Mouse (Mus musculus) embryo, embryonic 10 days (tissue): ENCODE results near the gene Lrrc74b.
"Not testable (repeated sequence)": the region's sequence is repeated elsewhere in the genome, so short reads cannot be mapped to it uniquely, and the experiment has no call there.

Experiments
- DNase-seq: peaks from one replicate; pipeline ENCODE4 v3.0.0-alpha.2; 2015; ENCODE audit warnings: low spot score

Gene Lrrc74b

DNA sequence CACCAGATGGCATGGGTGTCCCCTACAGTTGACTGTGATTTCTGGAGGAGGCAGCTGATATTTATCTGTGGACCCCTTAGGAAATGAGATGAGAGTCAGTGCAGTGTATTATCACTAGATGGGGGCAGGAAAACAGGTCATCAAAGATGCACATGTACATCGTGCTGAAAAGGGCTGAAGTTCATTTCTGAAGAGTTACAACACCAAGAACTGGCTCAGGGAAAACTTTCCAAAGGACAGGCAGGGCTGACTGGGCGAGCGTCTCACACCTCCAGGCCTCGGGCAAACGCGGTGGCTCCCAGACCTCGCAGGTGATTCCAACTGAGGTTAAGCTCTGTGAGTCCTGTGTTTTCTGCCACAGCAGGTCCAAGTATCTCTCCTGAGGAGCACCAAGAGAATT lies 8.2 kb downstream of the Lrrc74b start:
- DNase-seq, result no peak

- no peak for DNase-seq
Observed at GRCm38 (mm10) chr16:17542632-17543031, 18.4 kb downstream of the Lrrc74b start.

GRCm38 (mm10) chr16:17536584-17536983 lies 24.5 kb downstream of the Lrrc74b start:
- DNase-seq, result no peak

DNA sequence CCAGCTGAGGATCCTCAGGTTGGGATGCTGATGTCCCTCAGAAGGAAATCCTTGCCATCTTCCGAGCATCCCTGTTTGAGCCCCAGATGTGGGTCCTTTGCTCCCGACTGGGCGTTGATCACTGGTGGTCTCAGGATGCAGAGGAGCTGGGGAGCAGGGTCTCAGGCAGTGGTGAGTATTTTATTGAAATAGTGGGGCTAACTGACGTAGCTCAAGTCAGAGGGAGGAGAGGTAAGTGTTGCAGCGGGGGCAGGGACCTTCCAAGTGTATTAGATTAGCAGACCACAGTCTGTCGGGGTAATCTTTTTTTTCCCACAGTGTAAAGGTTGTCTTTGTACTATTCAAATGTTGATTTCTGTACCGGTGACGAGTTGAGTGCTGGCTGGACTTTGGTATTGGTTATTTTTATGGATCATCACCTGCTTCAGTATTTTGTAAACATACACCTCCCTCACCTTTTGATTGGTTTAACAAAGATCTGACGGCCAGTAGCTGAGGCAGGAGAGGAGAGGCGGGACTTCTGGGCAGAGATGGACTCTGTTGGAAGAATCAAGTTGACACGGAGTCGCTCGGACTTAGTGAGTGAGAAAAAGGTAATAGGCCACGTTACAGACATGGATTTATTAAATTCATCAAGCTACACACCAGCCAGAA lies 28.2 kb downstream of the Lrrc74b start:
- DNase-seq, result no peak

DNA sequence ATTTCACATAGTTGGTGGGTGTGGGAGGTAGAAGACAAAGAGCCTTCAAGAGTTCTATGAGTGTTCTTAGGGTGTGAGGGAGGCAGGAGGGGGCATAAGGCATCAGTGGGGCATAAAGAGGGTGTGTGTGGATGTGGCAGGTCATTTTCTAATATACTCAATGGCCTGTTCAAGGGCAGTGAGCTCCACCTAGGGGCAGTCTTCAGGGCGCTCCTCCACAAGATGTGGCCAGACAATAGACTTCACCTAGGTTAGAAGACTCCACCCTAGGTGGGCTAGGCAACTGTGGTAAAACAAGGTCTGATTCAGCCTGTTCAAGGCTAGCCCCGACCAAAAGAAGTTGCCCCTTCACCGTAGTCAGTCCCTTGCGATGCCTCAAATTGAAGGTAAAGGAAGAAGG lies 28.8 kb downstream of the Lrrc74b start:
- peak; percentile 48 for DNase-seq

DNA sequence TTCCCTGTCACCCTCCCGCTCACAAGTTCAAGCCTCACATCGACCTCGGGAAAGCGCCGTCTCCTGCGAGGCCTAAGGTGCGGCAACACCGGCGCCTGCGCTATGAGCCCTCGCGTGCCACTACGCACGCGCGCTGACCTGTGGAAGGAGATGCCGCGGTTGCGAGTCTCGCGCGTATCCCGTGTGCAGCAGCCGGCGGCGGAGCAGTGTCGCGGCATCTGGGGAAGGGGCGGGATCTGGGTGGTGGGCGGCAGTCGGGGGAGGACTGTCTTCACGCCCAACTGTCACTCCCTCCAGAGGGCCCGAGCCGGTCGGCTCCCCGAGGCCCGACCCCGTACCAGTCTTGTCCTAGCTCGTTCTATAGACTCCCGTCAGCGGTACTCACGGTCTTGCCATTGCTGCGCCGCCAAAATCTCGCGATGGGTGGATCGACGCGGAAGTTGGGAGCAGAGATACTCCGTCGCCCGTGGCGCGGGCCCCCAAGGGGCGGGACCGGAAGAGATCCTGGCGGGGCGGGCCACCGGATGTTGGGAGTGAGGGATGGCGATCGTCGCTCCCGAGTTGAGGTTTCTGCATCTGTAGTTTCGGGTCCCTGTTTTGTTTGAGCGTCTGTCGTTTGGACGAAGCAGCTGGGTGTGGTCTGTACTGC lies 30.3 kb downstream of the Lrrc74b start, which contains the start of gene Thap7:
TSS of gene Thap7 (minus strand) at position 497 of the 649 bp plus-strand sequence.
- DNase-seq, result peak; percentile 98

- no peak for DNase-seq
Observed at GRCm38 (mm10) chr16:17529981-17530586, 31.0 kb downstream of the Lrrc74b start.

GRCm38 (mm10) chr16:17528276-17528675 lies 32.8 kb downstream of the Lrrc74b start:
- DNase-seq, result no peak

GRCm38 (mm10) chr16:17527606-17528005 lies 33.4 kb downstream of the Lrrc74b start:
- no peak for DNase-seq

DNA sequence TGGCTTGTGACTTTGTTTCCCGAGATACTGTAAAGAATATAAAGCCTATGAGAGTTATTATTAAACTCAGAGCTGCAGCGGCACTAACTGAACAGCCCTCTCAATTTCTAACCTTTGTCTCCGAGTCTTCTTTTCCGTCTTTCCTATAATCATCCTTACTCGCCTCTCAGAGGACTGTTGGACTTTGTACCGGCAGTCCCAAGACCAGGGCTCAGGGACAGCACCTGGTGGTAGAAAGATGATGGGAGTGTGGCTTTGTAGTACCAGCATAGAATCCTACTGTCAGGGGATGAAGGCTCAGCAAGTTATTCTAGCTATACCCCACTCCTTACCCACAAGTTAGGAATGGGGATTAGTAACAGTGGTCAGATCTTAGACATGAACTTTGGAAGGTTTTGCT lies 34.8 kb downstream of the Lrrc74b start:
- no peak for DNase-seq

DNA sequence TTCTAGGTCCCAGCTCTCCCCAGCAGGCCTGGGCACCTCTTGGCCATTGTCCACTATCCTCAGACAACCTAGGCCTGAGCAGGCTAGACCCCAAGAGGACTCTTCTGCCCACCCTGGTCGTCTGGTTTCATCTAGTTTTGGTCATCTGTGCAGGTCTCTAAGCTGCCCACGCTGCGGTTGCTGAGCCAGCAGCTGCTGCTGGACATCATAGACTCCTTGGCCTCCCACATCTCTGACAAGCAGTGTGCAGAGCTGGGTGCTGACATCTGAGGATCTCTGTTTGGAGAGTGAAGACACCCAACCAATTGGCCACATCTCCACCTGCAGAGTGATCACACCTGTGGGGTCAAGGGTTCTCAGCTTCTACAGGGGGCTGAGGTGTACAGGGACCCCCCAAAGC lies 35.5 kb downstream of the Lrrc74b start:
- DNase-seq, result no peak

GRCm38 (mm10) chr16:17524156-17524555 lies 36.9 kb downstream of the Lrrc74b start:
- no peak for DNase-seq

GRCm38 (mm10) chr16:17518910-17519309 lies 42.1 kb downstream of the Lrrc74b start:
- no peak for DNase-seq

DNA sequence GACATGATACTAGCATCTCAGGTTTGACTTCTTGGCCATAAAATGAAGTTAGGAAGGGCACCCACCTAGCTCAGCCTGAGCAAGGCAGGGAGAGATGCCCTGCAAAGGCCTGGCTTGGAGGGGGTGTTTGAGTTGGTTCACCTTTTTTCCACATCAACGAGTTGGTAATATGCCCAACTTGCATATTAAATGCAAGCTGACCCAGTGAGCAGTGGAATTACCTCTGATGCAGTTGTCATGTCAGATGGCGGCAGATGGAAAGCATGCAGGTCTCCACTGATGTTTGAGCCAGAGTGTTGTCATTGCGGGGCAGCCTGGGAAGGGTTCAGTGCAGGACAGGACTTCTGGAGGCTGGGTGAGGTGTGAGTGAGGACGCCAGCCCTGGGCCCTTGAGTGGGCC lies 49.6 kb downstream of the Lrrc74b start:
- no peak for DNase-seq

- DNase-seq, result no peak
Observed at GRCm38 (mm10) chr16:17510686-17511085, 50.4 kb downstream of the Lrrc74b start.

DNA sequence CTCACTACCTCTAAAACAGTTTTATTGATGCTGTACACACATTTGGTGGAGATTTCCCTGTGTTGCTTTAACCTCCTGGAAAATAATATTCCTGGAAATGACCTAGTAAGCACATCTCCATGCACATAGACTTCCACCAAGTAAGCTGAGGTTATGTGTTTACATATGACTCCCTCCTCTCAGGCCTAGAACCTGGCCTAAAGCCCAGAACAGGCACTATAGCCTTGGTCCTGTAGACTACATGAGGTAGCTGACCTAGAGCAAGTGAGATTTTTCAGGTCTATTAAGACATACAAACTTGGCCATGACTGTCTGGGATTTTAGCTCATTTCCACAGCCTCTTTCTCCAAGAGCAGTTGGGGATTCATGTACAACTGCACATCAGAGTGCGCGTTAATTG lies 50.9 kb downstream of the Lrrc74b start:
- DNase-seq, result no peak

- no peak for DNase-seq
Observed at GRCm38 (mm10) chr16:17509240-17509597, 51.8 kb downstream of the Lrrc74b start.

GRCm38 (mm10) chr16:17508546-17509239 lies 52.4 kb downstream of the Lrrc74b start, which contains the start of gene Lztr1:
Lztr1 (plus strand) TSS chr16:17508688.
- peak; percentile 94 for DNase-seq

DNA sequence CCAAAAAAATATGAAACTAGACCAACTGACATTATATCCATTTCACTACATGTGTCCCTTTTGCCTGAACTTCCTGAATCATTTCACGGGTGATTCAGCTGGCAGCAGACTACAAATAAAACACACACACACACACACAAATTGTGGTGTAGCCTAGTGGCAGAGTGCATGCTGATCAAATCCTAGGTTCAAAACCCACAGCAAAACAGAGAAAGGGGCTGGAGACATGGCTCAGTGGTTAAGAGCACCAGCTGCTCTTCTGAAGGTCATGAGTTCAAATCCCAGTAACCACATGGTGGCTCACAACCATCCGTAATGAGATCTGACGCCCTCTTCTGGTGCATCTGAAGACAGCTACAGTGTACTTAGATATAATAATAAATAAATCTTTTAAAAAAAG lies 53.0 kb downstream of the Lrrc74b start:
- DNase-seq, result not testable (repeated sequence)

DNA sequence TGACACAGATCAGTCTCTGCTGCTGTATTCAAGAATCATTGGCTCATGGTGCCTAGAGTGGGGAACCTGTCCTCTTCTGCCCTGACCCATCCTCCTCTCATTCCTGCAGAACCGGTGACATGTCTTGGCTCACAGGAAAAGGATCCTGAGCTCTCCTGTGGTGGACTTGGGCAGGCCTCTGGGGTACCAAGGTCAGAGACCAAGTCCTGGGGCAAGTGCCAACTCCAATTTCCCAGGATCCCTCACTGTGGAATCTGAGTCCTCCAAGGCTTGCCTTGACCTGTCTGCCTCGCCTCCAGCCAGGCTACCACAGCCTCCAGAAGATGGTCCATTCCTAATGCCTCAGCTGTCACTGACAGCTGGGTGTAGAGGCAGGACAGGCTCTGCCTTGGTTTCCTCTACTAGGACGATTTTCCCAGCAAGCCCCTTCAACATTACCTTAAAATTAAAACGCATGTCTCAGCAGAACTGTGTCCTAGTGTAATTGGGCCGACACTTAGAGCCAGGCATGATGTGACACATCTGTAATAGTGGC lies 54.0 kb downstream of the Lrrc74b start:
- no peak for DNase-seq

DNA sequence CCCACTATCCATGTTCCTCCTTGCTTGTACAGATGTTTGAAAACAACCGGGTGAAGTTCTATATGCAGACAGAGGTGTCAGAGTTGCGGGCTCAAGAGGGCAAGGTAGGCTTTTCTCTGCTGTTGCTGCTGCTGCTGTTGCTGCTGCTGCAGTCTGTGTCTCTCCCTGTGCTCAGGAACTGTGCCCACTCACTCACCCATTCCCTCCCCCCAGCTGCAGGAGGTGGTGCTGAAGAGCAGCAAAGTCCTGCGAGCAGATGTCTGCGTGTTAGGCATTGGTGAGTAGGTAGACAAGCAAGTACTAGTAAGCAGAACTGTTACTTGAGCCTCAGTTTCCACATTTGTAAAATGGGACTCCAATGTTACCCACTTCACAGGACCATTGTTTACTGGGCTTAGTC lies 58.4 kb downstream of the Lrrc74b start:
- DNase-seq, result no peak

DNA sequence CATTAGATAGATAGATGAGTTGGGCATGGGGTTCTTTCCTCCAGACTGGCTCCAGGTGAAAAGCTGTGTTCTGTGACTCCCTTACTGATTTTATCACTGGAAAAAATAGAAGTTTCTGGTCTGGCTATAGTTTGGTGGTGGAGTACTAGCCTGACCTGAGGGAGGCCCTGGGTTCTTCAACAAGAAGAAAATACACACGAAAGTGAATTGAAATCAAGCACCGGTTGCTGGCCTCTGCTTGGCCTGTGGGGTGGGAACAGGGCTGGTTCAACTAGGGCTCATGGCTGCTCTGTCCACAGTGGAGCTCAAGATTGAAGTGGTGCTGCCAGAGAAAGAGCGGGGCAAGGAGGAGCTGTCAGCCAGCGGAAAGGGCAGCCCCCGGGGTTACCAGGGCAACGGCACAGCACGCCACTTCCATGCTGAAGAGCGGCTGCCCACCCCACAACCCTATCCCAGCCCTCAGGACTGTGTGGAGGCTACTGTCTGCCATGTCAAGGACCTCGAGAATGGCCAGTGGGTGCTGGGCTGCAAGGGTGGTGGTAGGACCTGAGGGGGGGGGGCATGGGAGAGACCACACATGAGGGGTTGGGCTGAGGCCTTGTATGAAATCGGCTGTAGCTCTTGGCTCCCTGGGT lies 61.7 kb downstream of the Lrrc74b start:
- peak; percentile 74 for DNase-seq
